Mouse (Mus musculus) layer of hippocampus, postnatal 14 days (tissue): ENCODE measurements around the gene Gsto2. TPM values are rescaled to one million over a fixed set of nuclear protein-coding genes. Genes with fewer than 3 reads are reported as not detected.

Experiments used
- DNase-seq, 2 experiments: peaks; one replicate each; pipeline ENCODE4 v3.0.0; 2021 to 2022; ENCODE audit warnings: low spot score in 2 of 2, mixed read lengths in 1 of 2
- microRNA-seq, 2 experiments: library from miRNA; unstranded; fragments of <30 nt; microRNA quantifications; one replicate each; pipeline ENCODE4 v1.2.0; 2021
- total RNA-seq, 2 experiments: library from RNA; stranded (reverse); gene quantifications; 2 replicates each; pipeline ENCODE4 v1.2.3; 2021

Gsto2 gene
- total RNA-seq, 2 experiments from 2014 or later: 1.8 to 3.0 TPM

DNA sequence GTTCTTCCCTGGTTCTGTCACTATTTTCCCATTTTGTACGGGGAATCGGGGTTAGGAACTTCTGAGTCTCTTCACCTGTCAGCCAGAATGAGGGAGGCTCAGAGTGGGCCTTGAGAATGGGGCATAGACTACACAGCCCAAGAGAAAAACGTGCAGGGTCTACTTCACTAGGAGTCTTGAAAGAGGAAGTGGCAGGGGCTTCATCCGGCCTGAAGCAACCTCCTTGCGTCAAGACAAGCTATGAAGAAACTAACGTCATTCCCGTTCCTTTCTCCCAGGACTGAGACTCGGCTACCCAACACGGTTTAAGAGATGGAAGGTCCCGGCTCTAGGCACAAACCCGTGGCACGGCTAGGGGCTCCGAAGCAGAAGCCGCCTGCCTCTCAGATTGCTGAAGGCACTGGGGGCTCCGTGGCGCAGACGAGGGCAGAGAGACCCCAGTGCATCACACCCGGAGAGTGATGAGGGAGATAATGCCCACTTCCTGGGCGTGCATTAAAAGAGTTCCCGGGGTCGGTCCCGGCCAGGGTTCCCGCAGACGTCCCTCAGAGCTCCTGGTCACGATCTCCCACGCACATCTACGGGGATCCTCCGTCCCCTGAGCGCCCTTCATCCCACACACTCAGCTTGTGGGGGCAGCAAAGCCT is 53.2 kb downstream of the Gsto2 start:
- DNase-seq: no peak

DNA sequence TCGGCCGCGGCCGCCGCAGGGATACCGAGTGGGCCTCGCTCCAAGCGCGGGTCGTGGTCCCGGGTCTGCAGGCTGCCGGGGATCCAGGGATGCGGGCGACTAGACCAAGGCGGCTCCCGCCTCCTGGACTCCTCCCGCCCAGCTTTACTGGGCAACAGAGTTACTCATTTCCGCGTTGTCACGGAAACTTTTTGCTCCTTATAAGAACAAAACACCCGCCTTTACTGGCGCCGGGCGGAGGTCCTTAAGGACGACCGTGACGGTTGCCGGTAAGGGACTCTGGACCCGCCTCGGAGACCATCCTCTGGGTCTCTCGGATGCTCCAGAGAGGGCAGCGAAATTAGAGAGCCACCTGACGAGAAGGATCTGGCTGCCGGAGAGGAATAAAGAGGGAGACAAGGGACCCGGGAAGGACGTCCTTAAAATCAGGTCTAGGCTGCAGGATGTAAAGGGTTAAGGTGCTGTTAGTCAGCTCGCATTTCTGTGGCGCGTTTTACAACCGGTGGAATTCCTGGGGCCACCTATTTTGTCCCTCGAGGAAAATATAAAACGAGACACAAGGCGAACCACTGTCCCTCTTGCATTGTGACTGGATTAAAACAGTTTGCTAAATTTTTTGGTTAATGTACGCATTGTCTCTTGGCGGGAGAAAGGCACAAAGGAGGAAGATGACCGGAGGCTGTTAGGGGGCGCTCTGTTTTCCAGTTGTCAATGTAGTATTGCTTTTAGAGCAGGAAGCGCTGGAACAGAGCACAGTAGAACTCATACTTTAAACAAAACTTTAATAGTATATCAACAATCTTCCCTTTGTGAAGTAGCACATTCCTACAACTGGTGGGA is 54.0 kb downstream of the Gsto2 start, which contains the start of the genes Cfap43 and Itprip:
Gene Cfap43 (minus strand): TSS at position 162 of the 840 bp plus-strand sequence.
Gene Itprip (minus strand): TSS at position 174 of the 840 bp plus-strand sequence.
- DNase-seq: peak; percentile 72 to 77

DNA sequence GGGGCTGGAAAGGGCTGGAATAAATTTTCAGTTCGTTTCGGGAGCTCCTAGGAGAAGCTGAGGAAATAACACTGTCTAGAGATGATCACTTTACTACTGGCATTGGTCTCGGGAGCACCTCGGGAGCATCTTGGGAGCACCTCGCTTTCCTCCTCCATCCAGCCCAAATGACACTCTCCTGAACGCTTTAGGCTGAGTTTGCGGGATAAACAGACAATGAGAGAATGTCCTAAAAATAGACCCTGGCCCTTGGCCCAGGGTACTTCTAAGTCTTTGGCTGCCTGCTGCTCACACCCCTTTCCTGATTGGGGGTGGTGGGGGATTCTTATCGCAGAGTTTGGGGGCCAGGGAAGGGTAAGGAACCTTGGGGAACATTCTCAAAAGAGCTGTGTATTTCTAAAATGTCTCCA is 54.6 kb downstream of the Gsto2 start:
- DNase-seq: no peak

DNA sequence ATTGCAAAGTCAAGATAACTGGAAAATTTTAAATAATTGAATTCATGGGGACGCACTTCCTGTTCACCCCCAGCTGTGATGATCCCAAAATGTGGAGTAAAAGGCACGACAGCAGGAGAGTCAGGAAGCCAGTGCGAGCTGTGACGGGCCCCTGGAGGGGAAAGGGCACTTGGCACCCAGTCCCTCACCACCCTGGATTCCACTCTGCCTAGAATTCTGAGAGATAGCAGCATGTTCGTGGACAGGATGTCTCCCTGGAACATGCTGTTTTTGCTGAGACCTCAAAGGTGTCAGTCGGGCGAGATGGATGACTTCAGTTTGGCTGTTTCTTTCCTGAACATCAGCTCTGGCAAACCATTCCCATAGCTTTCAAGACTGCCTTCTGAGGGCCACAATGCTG is 60.5 kb downstream of the Gsto2 start:
- no peak for DNase-seq

DNA sequence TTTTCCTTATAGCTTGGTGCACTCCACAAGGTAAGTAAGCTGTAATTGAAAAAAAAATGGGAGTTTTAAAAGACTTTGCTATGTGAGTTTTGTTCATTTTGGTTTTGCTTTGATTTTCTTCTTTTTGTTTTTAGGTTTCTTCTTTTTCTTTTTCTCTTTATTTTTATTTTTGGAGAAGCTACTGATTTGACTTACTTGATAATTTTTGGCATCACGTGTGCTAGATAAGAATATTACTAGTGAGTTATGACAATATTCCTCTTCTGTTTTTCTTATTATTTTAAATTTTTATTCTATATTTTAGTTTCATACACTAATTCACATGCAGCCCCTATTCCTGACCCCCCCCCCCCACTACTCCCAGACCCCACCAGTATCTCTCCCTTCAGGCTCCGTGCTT is 61.7 kb downstream of the Gsto2 start:
- no peak for DNase-seq

DNA sequence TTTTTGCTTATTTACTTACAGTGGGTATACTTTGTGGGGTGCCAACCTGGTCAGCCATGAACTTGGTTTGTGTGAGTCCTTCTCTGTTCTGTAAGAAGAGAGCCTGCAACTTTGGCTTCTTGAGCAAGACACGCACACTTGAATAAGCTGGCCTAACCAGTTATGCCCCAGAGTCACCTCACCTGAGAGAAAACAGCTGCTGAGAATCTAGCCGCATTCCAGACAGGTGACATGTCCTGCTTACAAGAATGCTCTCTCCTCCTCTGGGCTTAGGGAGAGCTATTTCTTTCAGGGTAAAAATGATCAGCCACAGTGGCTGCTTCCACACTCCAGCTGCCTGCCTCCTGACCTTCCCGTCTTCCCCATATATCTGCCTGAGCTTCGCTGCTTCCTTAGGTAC is 63.7 kb downstream of the Gsto2 start:
- no peak for DNase-seq

DNA sequence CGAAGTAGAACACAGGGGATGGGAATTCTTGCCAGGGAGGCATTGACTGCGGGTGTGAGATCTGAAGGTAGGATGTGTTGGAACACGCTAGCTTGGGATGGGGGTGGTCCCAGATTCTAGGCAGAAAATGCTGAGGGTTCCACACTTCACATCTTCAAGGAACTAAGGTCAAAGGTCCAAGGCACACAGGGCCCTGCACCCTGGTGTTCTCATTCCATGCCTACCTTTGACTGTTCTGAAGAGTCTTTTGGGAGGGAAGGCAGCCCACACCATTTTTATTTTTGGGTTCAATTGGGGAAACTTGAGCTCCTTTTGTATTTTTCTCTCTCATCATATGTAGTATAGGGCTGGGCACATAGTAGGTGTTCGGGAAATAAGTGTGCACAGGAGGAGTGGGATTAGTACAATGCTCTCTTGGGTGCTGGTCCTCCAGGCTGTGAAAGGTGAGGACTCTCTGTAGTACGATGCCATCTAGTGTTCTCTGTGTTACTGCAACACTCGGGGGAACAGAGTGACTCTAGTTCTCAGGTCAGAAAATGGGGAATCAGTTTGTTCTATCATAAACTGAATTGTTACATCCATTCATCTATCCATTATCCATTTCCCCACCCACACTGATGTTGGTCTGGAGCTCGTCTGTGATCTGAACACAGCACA is 66.8 kb downstream of the Gsto2 start:
- DNase-seq: peak in 1 of 2 experiments; percentile 51

DNA sequence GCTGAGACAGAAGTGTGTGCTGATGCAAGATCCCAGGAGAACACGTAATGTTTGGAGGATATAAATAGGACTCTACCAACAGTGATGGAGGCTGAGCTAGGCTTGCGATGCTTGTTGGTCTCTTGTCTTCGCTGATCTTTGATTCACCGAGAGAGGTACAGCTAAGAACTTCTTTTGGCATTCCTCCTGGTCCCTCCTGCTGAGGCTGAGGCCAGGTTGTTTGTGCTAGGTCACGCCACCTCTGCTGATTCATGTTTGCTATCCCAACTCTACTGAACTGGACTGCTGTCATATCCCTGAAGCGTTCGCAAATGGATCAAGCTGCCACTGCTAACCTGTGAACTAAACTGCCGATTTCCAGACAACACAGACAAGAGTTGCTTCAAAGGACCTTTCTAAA is 68.8 kb downstream of the Gsto2 start:
- DNase-seq: no peak

DNA sequence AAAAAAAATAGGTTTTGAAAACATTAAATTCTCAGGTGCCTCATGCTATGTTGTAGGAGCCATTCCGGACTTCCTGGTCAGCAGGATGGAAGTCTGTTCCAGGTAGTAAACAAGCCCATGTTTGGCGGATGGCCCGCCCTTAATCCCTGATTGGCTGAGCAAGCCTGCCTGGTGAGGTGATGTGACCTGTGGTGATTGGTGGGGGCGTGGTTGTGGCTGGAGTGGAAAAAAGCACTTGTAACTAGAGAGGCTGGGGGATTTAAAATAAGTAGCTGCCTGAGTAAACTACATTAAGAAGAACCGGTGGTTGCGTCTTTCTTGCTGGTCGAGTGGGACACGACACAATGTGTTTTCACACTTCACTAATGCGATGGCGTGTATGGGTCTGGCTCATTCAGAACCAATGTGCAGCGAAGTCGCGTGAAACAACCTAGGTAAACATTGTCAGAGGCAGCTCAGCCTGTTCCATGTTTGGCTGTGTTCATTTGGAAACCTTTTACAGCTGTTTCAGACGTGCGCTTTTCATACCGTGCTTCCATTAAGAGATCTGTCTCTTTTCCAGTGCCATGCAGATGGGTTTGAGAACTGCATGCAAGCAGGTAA is 69.4 kb downstream of the Gsto2 start:
- no peak for DNase-seq

DNA sequence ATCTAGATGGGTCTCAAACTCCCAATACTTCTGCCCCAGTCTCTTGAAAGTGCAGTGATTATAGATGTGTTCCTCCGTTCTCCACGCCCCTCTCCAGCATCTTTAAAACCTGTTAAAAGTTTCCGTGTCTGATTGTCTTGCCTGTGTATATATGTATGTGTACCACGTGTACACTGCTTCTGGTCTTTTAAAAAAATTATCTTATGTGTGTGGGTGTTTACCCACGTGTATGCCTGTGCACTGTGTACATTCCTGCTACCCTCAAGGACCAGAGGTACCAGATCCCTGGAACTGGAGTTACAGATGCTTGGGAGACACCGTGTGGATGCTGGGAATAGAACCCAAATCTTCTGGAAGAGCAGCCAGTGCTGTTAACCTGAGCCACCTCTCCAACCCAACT is 70.2 kb downstream of the Gsto2 start:
- no peak for DNase-seq

Small RNAs within 50 kb of the gene (microRNA-seq; reads per million reads assigned to microRNA genes)
- gene Gm22240: 0 to 0.45 reads per million in 2 experiments

Other genes with a start within 250 kb of the Gsto2 start
- under 1 TPM; 0.16 to 0.19 TPM for gene Col17a1, start 173.4 kb upstream of the Gsto2 start, total RNA-seq
- gene Sfr1, start 133.9 kb upstream of the Gsto2 start, total RNA-seq: 100 to 1,000 TPM in 1 of 2 experiments, 10 to 100 TPM in 1; 98.3 to 110 TPM
- 10 to 100 TPM; 74.0 to 77.7 TPM for gene Gsto1, start 10.6 kb upstream of the Gsto2 start, total RNA-seq
- gene Cfap43, start 53.8 kb downstream of the Gsto2 start, total RNA-seq: 1 to 10 TPM; 1.5 to 4.8 TPM
- 1 to 10 TPM; 1.7 to 1.9 TPM for gene Itprip, start 53.8 kb downstream of the Gsto2 start, total RNA-seq
- under 1 TPM; 0.29 to 0.55 TPM for gene Cfap58, start 72.1 kb downstream of the Gsto2 start, total RNA-seq